Mouse (Mus musculus): Measurements from ENCODE around the gene Nav1. TPM values are rescaled to one million over a fixed set of nuclear protein-coding genes. Genes with fewer than 3 reads are reported as not detected.

The Nav1 gene
- polyA plus RNA-seq, 1 experiment = 7.8 TPM

DNA sequence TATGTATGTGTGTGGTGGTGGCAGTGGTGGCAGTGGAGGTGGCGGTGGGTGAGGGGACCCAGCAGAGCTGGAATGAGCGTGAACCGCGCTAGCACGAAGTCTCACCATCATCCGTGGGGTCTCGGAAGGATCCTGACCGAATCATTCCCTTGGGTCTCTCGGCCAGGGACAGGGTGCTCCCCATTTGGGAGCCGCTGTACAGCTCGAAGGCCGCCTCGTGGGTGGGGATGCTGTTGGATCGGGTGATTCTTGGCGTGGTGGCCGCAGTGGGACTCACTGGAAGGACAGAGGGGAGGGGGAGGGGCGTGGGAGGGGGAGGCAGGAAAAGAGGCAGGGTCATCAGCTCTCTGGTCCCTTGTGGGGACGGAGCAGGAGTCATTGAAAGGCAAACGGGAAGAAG lies 141.4 kb downstream of the Nav1 start:
- H3K4me1 ChIP-seq (ENCODE audit: control insufficient read depth, insufficient read depth, insufficient read length, low read length) = no peaks in the 10 kb centered on the region
- no peak overlapping the region for H3K4me3 ChIP-seq (ENCODE audit: insufficient read depth, low read depth, low read length)
- no peak overlapping the region for H3K27ac ChIP-seq (replicated peaks; ENCODE audit: low read depth, low read length)

GRCm38 (mm10) chr1:135462736-135463135 lies 144.4 kb downstream of the Nav1 start:
- Histone ChIP-seq H3K4me3 (ENCODE audit: insufficient read depth, low read depth, low read length) (no peak overlapping the region), H3K27ac (replicated peaks; ENCODE audit: low read depth, low read length) (no peak overlapping the region; the same call in 1 of the 2 replicates), H3K4me1 (ENCODE audit: control insufficient read depth, insufficient read depth, insufficient read length, low read length) (no peaks in the 10 kb centered on the region)

DNA sequence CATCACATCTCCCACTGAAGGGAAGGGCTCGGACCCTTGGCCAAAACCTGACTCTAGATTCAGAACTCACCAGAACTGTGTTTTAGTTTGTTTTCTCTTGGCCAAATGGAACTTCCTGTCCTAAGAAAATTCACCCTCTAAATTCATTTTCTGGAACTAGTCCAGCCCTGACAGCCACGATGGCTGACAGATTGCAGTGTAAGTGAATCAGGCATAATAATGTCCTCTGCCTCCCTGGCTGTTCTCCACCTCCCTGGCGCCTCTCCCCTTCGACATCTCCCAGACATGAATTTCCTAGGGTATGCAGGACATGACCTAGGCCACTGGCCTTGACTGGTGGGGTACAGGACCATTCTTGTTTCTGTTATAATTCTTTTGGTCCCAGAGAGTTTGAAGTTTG lies 144.8 kb downstream of the Nav1 start:
- Histone ChIP-seq H3K4me3 (ENCODE audit: insufficient read depth, low read depth, low read length) (no peak overlapping the region), H3K4me1 (ENCODE audit: control insufficient read depth, insufficient read depth, insufficient read length, low read length) (no peaks in the 10 kb centered on the region), H3K27ac (replicated peaks; ENCODE audit: low read depth, low read length) (peak overlapping the region; percentile 55)

GRCm38 (mm10) chr1:135461097-135461730 lies 145.9 kb downstream of the Nav1 start:
- Histone ChIP-seq H3K4me3 (ENCODE audit: insufficient read depth, low read depth, low read length) (no peak overlapping the region), H3K4me1 (ENCODE audit: control insufficient read depth, insufficient read depth, insufficient read length, low read length) (no peaks in the 10 kb centered on the region), H3K27ac (replicated peaks; ENCODE audit: low read depth, low read length) (no peak overlapping the region)

DNA sequence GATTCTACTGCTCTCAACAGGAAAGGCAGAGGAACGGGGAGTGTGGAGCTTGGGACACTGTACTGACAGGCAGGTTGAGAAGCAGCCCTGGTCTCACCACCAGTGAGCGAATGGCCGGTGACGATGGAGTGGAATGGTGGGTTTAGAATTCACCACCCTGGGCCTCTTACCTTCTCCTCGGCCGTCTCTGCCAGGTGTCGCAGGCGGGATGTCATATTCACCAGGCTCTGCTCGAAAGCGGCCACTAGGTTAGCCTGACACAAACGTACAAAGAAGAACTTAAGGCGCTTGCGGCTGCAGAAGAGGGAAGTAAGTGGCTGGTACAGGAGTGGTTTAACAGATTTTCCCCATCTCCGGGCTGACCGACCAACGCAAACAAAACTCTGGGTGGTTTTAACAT lies 146.6 kb downstream of the Nav1 start:
- Histone ChIP-seq H3K4me3 (ENCODE audit: insufficient read depth, low read depth, low read length) (no peak overlapping the region), H3K27ac (replicated peaks; ENCODE audit: low read depth, low read length) (no peak overlapping the region), H3K4me1 (ENCODE audit: control insufficient read depth, insufficient read depth, insufficient read length, low read length) (no peaks in the 10 kb centered on the region)

DNA sequence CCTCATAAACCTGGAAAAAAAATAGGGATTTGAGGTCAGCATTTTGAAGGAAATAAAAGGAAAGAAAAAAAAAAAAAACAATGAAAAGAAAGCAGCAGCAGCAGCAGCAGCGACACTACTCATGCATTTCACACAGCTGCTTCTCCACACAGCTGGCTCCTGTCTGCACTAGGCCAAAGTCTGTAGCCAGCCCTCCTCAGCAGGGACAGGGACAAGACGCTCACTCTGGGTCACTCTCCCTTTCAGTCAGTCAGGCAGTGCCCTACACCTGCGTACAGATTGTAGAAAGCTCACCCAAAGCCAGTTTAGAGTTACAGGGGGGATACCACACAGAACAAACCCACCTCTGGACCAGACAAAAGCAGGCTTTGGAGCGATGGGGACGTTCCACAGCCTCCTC lies 149.2 kb downstream of the Nav1 start:
- no peaks in the 10 kb centered on the region for H3K4me1 ChIP-seq (ENCODE audit: control insufficient read depth, insufficient read depth, insufficient read length, low read length)
- no peak overlapping the region for H3K4me3 ChIP-seq (ENCODE audit: insufficient read depth, low read depth, low read length)
- H3K27ac ChIP-seq (replicated peaks; ENCODE audit: low read depth, low read length) = no peak overlapping the region

GRCm38 (mm10) chr1:135452259-135452658 lies 154.8 kb downstream of the Nav1 start:
- Histone ChIP-seq H3K4me1 (ENCODE audit: control insufficient read depth, insufficient read depth, insufficient read length, low read length) (no peaks in the 10 kb centered on the region), H3K27ac (replicated peaks; ENCODE audit: low read depth, low read length) (no peak overlapping the region), H3K4me3 (ENCODE audit: insufficient read depth, low read depth, low read length) (no peak overlapping the region)

GRCm38 (mm10) chr1:135451419-135451818 lies 155.7 kb downstream of the Nav1 start:
- Histone ChIP-seq H3K27ac (replicated peaks; ENCODE audit: low read depth, low read length) (no peak overlapping the region), H3K4me1 (ENCODE audit: control insufficient read depth, insufficient read depth, insufficient read length, low read length) (no peaks in the 10 kb centered on the region), H3K4me3 (ENCODE audit: insufficient read depth, low read depth, low read length) (no peak overlapping the region)

DNA sequence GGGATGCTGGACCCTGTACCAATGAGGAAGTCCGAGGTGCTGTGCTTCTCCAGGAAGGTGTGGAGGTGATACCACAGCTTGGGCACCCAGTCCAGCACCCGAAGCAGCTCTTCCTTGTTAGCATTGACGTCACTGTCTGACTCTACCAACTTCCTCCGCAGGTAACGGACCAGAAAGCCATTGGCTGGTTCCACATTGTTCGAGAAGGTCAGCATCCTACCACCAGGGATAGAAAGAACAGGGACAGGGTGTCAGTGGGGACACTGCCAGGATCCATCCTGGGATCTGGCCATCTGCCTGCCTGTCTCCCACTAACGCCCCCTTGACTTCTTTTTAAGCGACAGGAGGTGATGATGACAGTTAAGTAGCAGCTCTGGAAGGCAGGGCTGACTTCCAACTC lies 157.2 kb downstream of the Nav1 start:
- Histone ChIP-seq H3K4me3 (ENCODE audit: insufficient read depth, low read depth, low read length) (no peak overlapping the region), H3K4me1 (ENCODE audit: control insufficient read depth, insufficient read depth, insufficient read length, low read length) (no peaks in the 10 kb centered on the region), H3K27ac (replicated peaks; ENCODE audit: low read depth, low read length) (no peak overlapping the region)

GRCm38 (mm10) chr1:135448940-135449339 lies 158.2 kb downstream of the Nav1 start:
- Histone ChIP-seq H3K4me3 (ENCODE audit: insufficient read depth, low read depth, low read length) (no peak overlapping the region), H3K4me1 (ENCODE audit: control insufficient read depth, insufficient read depth, insufficient read length, low read length) (no peaks in the 10 kb centered on the region), H3K27ac (replicated peaks; ENCODE audit: low read depth, low read length) (no peak overlapping the region)

- H3K4me1 ChIP-seq (ENCODE audit: control insufficient read depth, insufficient read depth, insufficient read length, low read length) = no peaks in the 10 kb centered on the region
- no peak overlapping the region for H3K27ac ChIP-seq (replicated peaks; ENCODE audit: low read depth, low read length)
- H3K4me3 ChIP-seq (ENCODE audit: insufficient read depth, low read depth, low read length) = no peak overlapping the region
Measured at GRCm38 (mm10) chr1:135443506-135443905, 163.6 kb downstream of the Nav1 start.

GRCm38 (mm10) chr1:135441861-135442260 lies 165.2 kb downstream of the Nav1 start:
- H3K27ac ChIP-seq (replicated peaks; ENCODE audit: low read depth, low read length) = no peak overlapping the region
- no peaks in the 10 kb centered on the region for H3K4me1 ChIP-seq (ENCODE audit: control insufficient read depth, insufficient read depth, insufficient read length, low read length)
- H3K4me3 ChIP-seq (ENCODE audit: insufficient read depth, low read depth, low read length) = no peak overlapping the region

DNA sequence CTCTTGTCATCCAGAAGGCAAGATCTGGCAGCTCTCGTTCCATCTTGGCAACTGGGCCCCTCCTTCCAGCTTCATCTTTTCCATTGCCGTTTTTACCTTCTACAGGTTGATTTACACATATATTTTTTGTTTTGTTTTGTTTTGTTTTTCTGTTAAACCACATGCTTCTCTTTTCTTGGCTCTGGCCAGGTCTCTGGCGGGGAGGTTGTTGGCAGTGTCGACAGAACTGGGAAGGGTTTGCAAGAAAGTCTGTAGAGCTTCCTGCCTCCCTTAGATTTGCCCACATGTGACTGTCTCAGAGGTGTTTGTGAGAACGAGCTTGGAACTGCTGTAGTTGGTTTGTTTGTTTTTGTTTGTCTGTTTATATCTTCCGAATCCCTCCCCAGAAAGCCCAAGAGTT lies 166.1 kb downstream of the Nav1 start:
- Histone ChIP-seq H3K27ac (replicated peaks; ENCODE audit: low read depth, low read length) (no peak overlapping the region), H3K4me3 (ENCODE audit: insufficient read depth, low read depth, low read length) (no peak overlapping the region)

GRCm38 (mm10) chr1:135438801-135439200 lies 168.3 kb downstream of the Nav1 start:
- H3K4me3 ChIP-seq (ENCODE audit: insufficient read depth, low read depth, low read length) = no peak overlapping the region
- H3K4me1 ChIP-seq (ENCODE audit: control insufficient read depth, insufficient read depth, insufficient read length, low read length) = no peaks in the 10 kb centered on the region

More for the DNA sequence above, 166.1 kb downstream of the Nav1 start:
- no peaks in the 10 kb centered on the region for H3K4me1 ChIP-seq (ENCODE audit: control insufficient read depth, insufficient read depth, insufficient read length, low read length)

DNA sequence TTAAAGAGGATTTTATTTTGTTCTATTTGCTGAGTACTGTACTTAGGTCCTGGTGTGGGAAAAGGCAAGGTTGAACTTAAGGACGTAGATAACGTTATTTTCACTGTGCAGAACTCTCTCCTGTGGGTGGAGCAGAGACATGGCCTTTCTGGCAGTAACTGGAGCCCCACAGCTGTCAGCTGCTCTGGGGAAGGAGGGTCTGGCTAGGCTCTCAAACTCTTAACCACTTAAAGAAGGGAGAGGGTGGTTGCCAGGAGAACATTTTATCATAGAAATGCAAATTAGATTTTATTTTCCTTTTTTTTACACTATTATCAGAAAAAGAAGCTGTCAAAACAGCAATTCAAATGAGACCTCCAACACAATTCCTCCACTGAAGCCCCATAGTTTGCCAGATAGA lies 171.3 kb downstream of the Nav1 start:
- Histone ChIP-seq H3K4me3 (ENCODE audit: insufficient read depth, low read depth, low read length) (no peak overlapping the region), H3K27ac (replicated peaks; ENCODE audit: low read depth, low read length) (no peak overlapping the region), H3K4me1 (ENCODE audit: control insufficient read depth, insufficient read depth, insufficient read length, low read length) (no peaks in the 10 kb centered on the region)

More at GRCm38 (mm10) chr1:135438801-135439200, 168.3 kb downstream of the Nav1 start:
- H3K27ac ChIP-seq (replicated peaks; ENCODE audit: low read depth, low read length) = no peak overlapping the region

- Histone ChIP-seq H3K4me3 (ENCODE audit: insufficient read depth, low read depth, low read length) (peak overlapping the region; percentile 62), H3K27ac (replicated peaks; ENCODE audit: low read depth, low read length) (peak overlapping the region; percentile 36), H3K4me1 (ENCODE audit: control insufficient read depth, insufficient read depth, insufficient read length, low read length) (peaks cover 23% of the 10 kb centered on the region)
Measured at GRCm38 (mm10) chr1:135430669-135431017, 176.5 kb downstream of the Nav1 start.

Measured in brown adipose tissue, adult 24 weeks (tissue).